Mouse (Mus musculus) neutrophil, adult 5-6 weeks (primary cell): ENCODE data around the gene Dleu7. TPM values are rescaled to one million over a fixed set of nuclear protein-coding genes. Genes with fewer than 3 reads are reported as not detected.

Experiments
- ATAC-seq: fragments of 151-379, 151-347 bp; 2 replicates; pipeline ENCODE4 v1.8.0; 2017; ENCODE audit warnings: mild to moderate bottlenecking, moderate TSS enrichment; ENCODE audit not compliant: insufficient number of reproducible peaks, poor library complexity, low FRiP score, severe bottlenecking; ENCODE audit errors: extremely low read depth
- total RNA-seq: library from RNA; stranded (forward); fragments of 200-1000 nt; gene quantifications from 2 replicates; pipeline ENCODE4 v1.2.3, GENCODE M21; 2017

The Dleu7 gene
- total RNA-seq, 1 experiment from 2014 or later, result not detected

- ATAC-seq, result no peak
Measured at GRCm38 (mm10) chr14:62292166-62292487, 720 bp downstream of the Dleu7 start.

- no peak for ATAC-seq
Measured at GRCm38 (mm10) chr14:62291406-62291987, 1.4 kb downstream of the Dleu7 start.

- no peak for ATAC-seq
Measured at GRCm38 (mm10) chr14:62288731-62289130, 4.1 kb downstream of the Dleu7 start.

GRCm38 (mm10) chr14:62282974-62283373 lies 9.9 kb downstream of the Dleu7 start:
- no peak for ATAC-seq

- no peak for ATAC-seq
Measured at GRCm38 (mm10) chr14:62273604-62274003, 19.2 kb downstream of the Dleu7 start.

GRCm38 (mm10) chr14:62270698-62271396 lies 22.0 kb downstream of the Dleu7 start:
- no peak for ATAC-seq

GRCm38 (mm10) chr14:62258978-62259536 lies 33.8 kb downstream of the Dleu7 start:
- no peak for ATAC-seq

- no peak for ATAC-seq
Measured at GRCm38 (mm10) chr14:62258125-62258524, 34.7 kb downstream of the Dleu7 start.

- ATAC-seq, result no peak
Measured at GRCm38 (mm10) chr14:62256066-62256465, 36.8 kb downstream of the Dleu7 start.

- ATAC-seq, result no peak
Measured at GRCm38 (mm10) chr14:62254371-62254770, 38.5 kb downstream of the Dleu7 start.

- ATAC-seq, result peak; percentile 58; the same call in 1 of the 2 replicates
Measured at GRCm38 (mm10) chr14:62251999-62252398, 40.8 kb downstream of the Dleu7 start.

- no peak for ATAC-seq
Measured at GRCm38 (mm10) chr14:62250046-62250445, 42.8 kb downstream of the Dleu7 start.

- no peak for ATAC-seq
Measured at GRCm38 (mm10) chr14:62249251-62249650, 43.6 kb downstream of the Dleu7 start.

- ATAC-seq, result no peak
Measured at GRCm38 (mm10) chr14:62248796-62249195, 44.1 kb downstream of the Dleu7 start.

- ATAC-seq, result no peak
Measured at GRCm38 (mm10) chr14:62248345-62248744, 44.5 kb downstream of the Dleu7 start.

- ATAC-seq, result 0 out of 2 replicates have a peak, but pooled peaks have one; percentile 33
Measured at GRCm38 (mm10) chr14:62245557-62245956, 47.3 kb downstream of the Dleu7 start.

- no peak for ATAC-seq
Measured at GRCm38 (mm10) chr14:62243530-62243929, 49.3 kb downstream of the Dleu7 start.

GRCm38 (mm10) chr14:62235969-62236368 lies 56.9 kb downstream of the Dleu7 start:
- no peak for ATAC-seq

- no peak for ATAC-seq
Measured at GRCm38 (mm10) chr14:62235214-62235613, 57.6 kb downstream of the Dleu7 start.

GRCm38 (mm10) chr14:62230968-62231367 lies 61.9 kb downstream of the Dleu7 start:
- no peak for ATAC-seq
